Mouse (Mus musculus) MEL (cell line): ENCODE results near the gene Cavin4. TPM values are rescaled to one million over a fixed set of nuclear protein-coding genes. Genes with fewer than 3 reads are reported as not detected.

ENCODE experiments used
- DNase-seq: peaks from one replicate; pipeline ENCODE4 v3.0.0; 2011; ENCODE audit warnings: low read depth, low spot score
- H3K27ac ChIP-seq: 2 replicates; pipeline ENCODE4 v1.5.1; 2012; ENCODE audit warnings: low read depth, mild to moderate bottlenecking, control low read depth, low read length, moderate library complexity; ENCODE audit not compliant: control insufficient read depth
- H3K27me3 ChIP-seq, 2 experiments: fragments of 150-350 bp in 1 of 2; sonication (generic) in 1 of 2; 2 replicates each; pipeline ENCODE4 v1.6.1; 2012; ENCODE audit warnings: low read length in 2 of 2, mild to moderate bottlenecking in 2 of 2, improper control_type of control experiment in 1 of 2, moderate library complexity in 1 of 2; ENCODE audit not compliant: insufficient read depth in 2 of 2, control insufficient read depth in 1 of 2
- H3K36me3 ChIP-seq, 2 experiments: 2 replicates each; pipeline ENCODE4 v1.6.1; 2012 to 2014; ENCODE audit warnings: low read length in 2 of 2, improper control_type of control experiment in 1 of 2, inconsistent platforms in 1 of 2, mild to moderate bottlenecking in 1 of 2; ENCODE audit not compliant: insufficient read depth in 2 of 2, control insufficient read depth in 1 of 2
- H3K4me1 ChIP-seq, 2 experiments: fragments of 150-350 bp in 1 of 2; sonication (generic) in 1 of 2; 2 replicates each; pipeline ENCODE4 v1.6.1; 2012; ENCODE audit warnings: low read length in 2 of 2, improper control_type of control experiment in 1 of 2, mild to moderate bottlenecking in 1 of 2; ENCODE audit not compliant: insufficient read depth in 2 of 2, control insufficient read depth in 1 of 2
- H3K4me3 ChIP-seq, 2 experiments: fragments of 150-350 bp in 1 of 2; sonication (generic) in 1 of 2; 2 replicates each; pipeline ENCODE4 v1.5.1; 2012; ENCODE audit warnings: low read depth in 2 of 2, low read length in 2 of 2, mild to moderate bottlenecking in 2 of 2, moderate library complexity in 2 of 2, control low read depth in 1 of 2, improper control_type of control experiment in 1 of 2; ENCODE audit not compliant: control insufficient read depth in 1 of 2, insufficient read depth in 1 of 2
- H3K79me2 ChIP-seq: 2 replicates; pipeline ENCODE4 v1.6.1; 2012; ENCODE audit warnings: mild to moderate bottlenecking, low read length, moderate library complexity; ENCODE audit not compliant: control insufficient read depth, poor library complexity, insufficient read depth
- H3K9ac ChIP-seq: 2 replicates; pipeline ENCODE4 v1.6.1; 2012; ENCODE audit warnings: low read depth, mild to moderate bottlenecking, control low read depth, low read length, moderate library complexity; ENCODE audit not compliant: control insufficient read depth, poor library complexity, severe bottlenecking
- H3K9me3 ChIP-seq: fragments of 150-350 bp; sonication (generic); replicated peaks from 2 replicates; pipeline ENCODE4 v1.6.1; 2012; ENCODE audit warnings: mild to moderate bottlenecking, low read length, improper control_type of control experiment, moderate library complexity; ENCODE audit not compliant: insufficient read depth
- CHD1 ChIP-seq: IDR thresholded peaks from 2 replicates; pipeline ENCODE4 v1.6.1; 2012; ENCODE audit warnings: low read depth, mild to moderate bottlenecking, inconsistent platforms, low read length, improper control_type of control experiment
- E2F4 ChIP-seq: IDR thresholded peaks from 2 replicates; pipeline ENCODE4 v1.6.1; 2011; ENCODE audit warnings: low read depth, low read length, improper control_type of control experiment, borderline replicate concordance
- ELF1 ChIP-seq: IDR thresholded peaks from 2 replicates; pipeline ENCODE4 v1.6.1; 2014; ENCODE audit warnings: low read depth, mild to moderate bottlenecking, inconsistent platforms, low read length, improper control_type of control experiment, moderate library complexity
- EP300 ChIP-seq, 2 experiments: IDR thresholded peaks; 2 replicates each; pipeline ENCODE4 v1.6.1; 2011; ENCODE audit warnings: improper control_type of control experiment in 2 of 2, low read length in 2 of 2, low read depth in 1 of 2, mild to moderate bottlenecking in 1 of 2
- ETS1 ChIP-seq: IDR thresholded peaks from 2 replicates; pipeline ENCODE4 v1.6.1; 2012; ENCODE audit warnings: low read depth, mild to moderate bottlenecking, inconsistent platforms, low read length, improper control_type of control experiment, moderate library complexity
- GABPA ChIP-seq: IDR thresholded peaks from 2 replicates; pipeline ENCODE4 v1.6.1; 2012; ENCODE audit warnings: low read depth, mild to moderate bottlenecking, inconsistent platforms, low read length, improper control_type of control experiment, moderate library complexity
- GATA1 ChIP-seq: IDR thresholded peaks from 2 replicates; pipeline ENCODE4 v1.6.1; 2011; ENCODE audit warnings: low read depth, low read length, improper control_type of control experiment
- KAT2A ChIP-seq: conservative IDR thresholded peaks from 2 replicates; pipeline ENCODE4 v1.6.1; 2012; ENCODE audit warnings: low read depth, low read length, improper control_type of control experiment, inconsistent platforms
- MAFK ChIP-seq: IDR thresholded peaks from 2 replicates; pipeline ENCODE4 v1.6.1; 2011; ENCODE audit warnings: low read depth, mild to moderate bottlenecking, low read length, improper control_type of control experiment, borderline replicate concordance
- MAZ ChIP-seq: IDR thresholded peaks from 2 replicates; pipeline ENCODE4 v1.6.1; 2012; ENCODE audit warnings: low read depth, mild to moderate bottlenecking, inconsistent platforms, low read length, improper control_type of control experiment
- MYB ChIP-seq: IDR thresholded peaks from 2 replicates; pipeline ENCODE4 v1.6.1; 2011; ENCODE audit warnings: mild to moderate bottlenecking, low read depth, low read length, improper control_type of control experiment
- MYC ChIP-seq: IDR thresholded peaks from 2 replicates; pipeline ENCODE4 v1.6.1; 2011; ENCODE audit warnings: low read depth, mild to moderate bottlenecking, low read length, improper control_type of control experiment, moderate library complexity
- POLR2A ChIP-seq, 2 experiments: IDR thresholded peaks; 2 replicates each; pipeline ENCODE4 v1.6.1; 2011 to 2012; ENCODE audit warnings: low read length in 2 of 2, mild to moderate bottlenecking in 2 of 2, control low read depth in 1 of 2, improper control_type of control experiment in 1 of 2, low read depth in 1 of 2, moderate library complexity in 1 of 2; ENCODE audit not compliant: control insufficient read depth in 1 of 2, insufficient read depth in 1 of 2, poor library complexity in 1 of 2
- RAD21 ChIP-seq: IDR thresholded peaks from 2 replicates; pipeline ENCODE4 v1.6.1; 2011; ENCODE audit warnings: mild to moderate bottlenecking, low read depth, low read length, improper control_type of control experiment
- RCOR1 ChIP-seq: IDR thresholded peaks from 2 replicates; pipeline ENCODE4 v1.6.1; 2012; ENCODE audit warnings: low read depth, mild to moderate bottlenecking, inconsistent platforms, low read length, improper control_type of control experiment
- SIN3A ChIP-seq: IDR thresholded peaks from 2 replicates; pipeline ENCODE4 v1.6.1; 2012; ENCODE audit warnings: low read length, improper control_type of control experiment, inconsistent platforms
- SMC3 ChIP-seq: IDR thresholded peaks from 2 replicates; pipeline ENCODE4 v1.6.1; 2011; ENCODE audit warnings: low read depth, low read length, improper control_type of control experiment
- TAL1 ChIP-seq: IDR thresholded peaks from 2 replicates; pipeline ENCODE4 v1.6.1; 2012; ENCODE audit warnings: mild to moderate bottlenecking, inconsistent platforms, low read length, moderate library complexity, mixed read lengths
- TBP ChIP-seq: IDR thresholded peaks from 2 replicates; pipeline ENCODE4 v1.8.0; 2011; ENCODE audit warnings: low read depth, low read length, improper control_type of control experiment
- ZKSCAN1 ChIP-seq: IDR thresholded peaks from 2 replicates; pipeline ENCODE4 v1.6.1; 2012; ENCODE audit warnings: low read depth, mild to moderate bottlenecking, inconsistent platforms, low read length, improper control_type of control experiment, moderate library complexity
- ZNF384 ChIP-seq: IDR thresholded peaks from 2 replicates; pipeline ENCODE4 v1.6.1; 2012; ENCODE audit warnings: low read depth, mild to moderate bottlenecking, inconsistent platforms, low read length, improper control_type of control experiment
- polyA plus RNA-seq, 2 experiments: library from polyadenylated mRNA; stranded (reverse) in 1 of 2; unstranded in 1 of 2; fragments of >175 nt in 1 of 2; fragments of >200 nt in 1 of 2; gene quantifications; 2 replicates each; pipeline versions ENCODE4 v1.2.1 to v1.2.4; 2012; ENCODE audit warnings: low replicate concordance in 2 of 2, low read depth in 1 of 2; ENCODE audit not compliant: insufficient read length in 2 of 2, insufficient read depth in 1 of 2, missing spikeins in 1 of 2
- total RNA-seq: library from RNA; depleted of rRNA; stranded (reverse); fragments of 300-350 nt; gene quantifications from 2 replicates; pipeline ENCODE4 v1.2.3, GENCODE M21; 2012

The Cavin4 gene
- total and polyA plus RNA-seq, 3 experiments = not detected

GRCm38 (mm10) chr4:48639503-48639902 is 23.8 kb upstream of the Cavin4 start:
- Histone ChIP-seq H3K36me3 (no peaks in the 10 kb centered on the region), H3K4me1 (no peaks in the 10 kb centered on the region), H3K9ac (no peak overlapping the region), H3K27ac (no peak overlapping the region), H3K79me2 (no peaks in the 10 kb centered on the region), H3K4me3 (no peak overlapping the region), H3K27me3 (no peaks in the 10 kb centered on the region), H3K9me3 (no peaks in the 10 kb centered on the region)
- TF ChIP-seq GATA1 (no peak), TBP (no peak), ZKSCAN1 (no peak), EP300 (IDR thresholded peaks at IDR 0.05; ENCODE audit: low read depth in 1 of 2, low read length in 2 of 2) (no peak), MYB (no peak), SMC3 (no peak), GABPA (no peak), CHD1 (no peak), TAL1 (no peak), MAFK (no peak), SIN3A (no peak), ZNF384 (no peak), E2F4 (no peak)
- no peak for DNase-seq

- H3K9ac ChIP-seq = no peak overlapping the region
- no peak for TF ChIP-seq MAFK
- TF ChIP-seq MYB = no peak
- no peak for TF ChIP-seq RAD21
- TF ChIP-seq TBP = no peak
- no peak for TF ChIP-seq RCOR1
- TF ChIP-seq POLR2A (IDR thresholded peaks at IDR 0.05; ENCODE audit: control insufficient read depth in 1 of 2, insufficient read depth in 1 of 2, low read depth in 1 of 2, low read length in 2 of 2, poor library complexity in 1 of 2) = no peak
- no peak for TF ChIP-seq ZKSCAN1
- no peak for TF ChIP-seq ELF1
- TF ChIP-seq SIN3A = no peak
- TF ChIP-seq MAZ = no peak
- no peak for TF ChIP-seq KAT2A
- TF ChIP-seq ETS1 = no peak
- TF ChIP-seq E2F4 = no peak
- no peak for TF ChIP-seq MYC
- H3K9me3 ChIP-seq = no peaks in the 10 kb centered on the region
- H3K36me3 ChIP-seq = no peaks in the 10 kb centered on the region
- no peak for DNase-seq
- no peaks in the 10 kb centered on the region for H3K4me1 ChIP-seq
- H3K4me3 ChIP-seq = no peak overlapping the region
- H3K27ac ChIP-seq = no peak overlapping the region
- H3K79me2 ChIP-seq = no peaks in the 10 kb centered on the region
- no peaks in the 10 kb centered on the region for H3K27me3 ChIP-seq
Observed at GRCm38 (mm10) chr4:48643801-48644200, 19.5 kb upstream of the Cavin4 start.
